Mouse (Mus musculus) neural tube, embryonic 14.5 days (tissue): Measurements from ENCODE around the gene Rap2a. TPM values are rescaled to one million over a fixed set of nuclear protein-coding genes. Genes with fewer than 3 reads are reported as not detected.

Experiments
- ATAC-seq: fragments of 200-750 bp; cut with Nextera tagmentation; 2 replicates; pipeline ENCODE4 v1.8.0; 2017; ENCODE audit warnings: low read depth, mild to moderate bottlenecking, moderate TSS enrichment, moderate library complexity
- H3K27ac ChIP-seq: fragments of 300-500 bp; sonication (generic); 2 replicates; pipeline ENCODE4 v1.5.1; 2014; ENCODE audit warnings: low read depth, mild to moderate bottlenecking, control low read depth, low read length, moderate library complexity, mixed read lengths
- H3K27me3 ChIP-seq: fragments of 300-500 bp; sonication (generic); 2 replicates; pipeline ENCODE4 v1.6.1; 2014; ENCODE audit warnings: low read length; ENCODE audit not compliant: control insufficient read depth, insufficient read depth
- H3K36me3 ChIP-seq: fragments of 300-500 bp; sonication (generic); 2 replicates; pipeline ENCODE4 v1.6.1; 2014; ENCODE audit warnings: low read length, mixed read lengths; ENCODE audit not compliant: control insufficient read depth, insufficient read depth
- H3K4me1 ChIP-seq: fragments of 300-500 bp; sonication (generic); 2 replicates; pipeline ENCODE4 v1.6.1; 2014; ENCODE audit warnings: low read length; ENCODE audit not compliant: control insufficient read depth, insufficient read depth
- H3K4me2 ChIP-seq: fragments of 300-500 bp; sonication (generic); 2 replicates; pipeline ENCODE4 v1.6.1; 2014; ENCODE audit warnings: mild to moderate bottlenecking, low read depth, low read length, control low read depth
- H3K4me3 ChIP-seq: fragments of 300-500 bp; sonication (generic); 2 replicates; pipeline ENCODE4 v1.5.1; 2014; ENCODE audit warnings: low read depth, low read length, control low read depth, mixed read lengths
- H3K9ac ChIP-seq: fragments of 300-500 bp; sonication (generic); replicated peaks from 2 replicates; pipeline ENCODE4 v1.6.1; 2014; ENCODE audit warnings: low read depth, mild to moderate bottlenecking, control low read depth, low read length, mixed read lengths
- H3K9me3 ChIP-seq: fragments of 300-500 bp; sonication (generic); 2 replicates; pipeline ENCODE4 v1.6.1; 2016; ENCODE audit warnings: low read length; ENCODE audit not compliant: control insufficient read depth
- WGBS: fragments of 180-500 bp; shearing (Covaris S2); extraction: QIAGEN DNeasy Blood & Tissue Kit; methylation state at CpG from one replicate; pipeline ENCODE4 v1.1.7; 2014; 5-methylcytosine and 5-hydroxymethylcytosine counted together
- polyA plus RNA-seq: library from polyadenylated mRNA; unstranded; fragments of >200 nt; fragmentation: Nextera tagmentation; extraction: Ambion mirVana; gene quantifications from 2 replicates; pipeline ENCODE4 v1.2.1, GENCODE M21; 2014

Rap2a gene
- polyA plus RNA-seq, 1 experiment from 2014 or later: 20.3 TPM

DNA sequence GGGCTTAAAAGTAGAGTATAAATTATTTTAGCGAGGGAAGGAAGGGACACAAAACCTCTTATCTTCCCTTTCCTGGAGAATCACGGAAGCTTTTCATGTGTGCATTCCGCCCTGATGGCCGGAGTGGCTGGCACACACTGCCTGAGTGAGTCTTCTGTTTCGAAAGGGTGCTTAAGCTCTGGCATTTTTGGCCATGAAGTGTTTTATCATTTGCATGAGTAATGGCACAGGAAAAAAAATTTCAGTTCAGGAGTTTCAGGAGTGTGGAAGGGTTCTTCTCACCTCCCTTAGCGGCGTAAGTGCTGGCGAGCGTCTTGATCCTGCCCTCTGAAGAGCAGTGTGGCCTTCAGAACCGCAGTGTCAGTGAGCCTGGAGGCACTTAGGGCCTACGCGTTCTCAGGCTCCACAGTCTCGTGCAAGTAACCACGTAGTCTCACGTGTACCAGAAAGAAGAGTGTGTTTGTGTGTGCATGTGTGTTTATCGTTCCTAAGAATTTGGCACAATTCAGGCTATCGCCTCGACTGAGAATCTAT lies 26.8 kb downstream of the Rap2a start:
- H3K9me3 ChIP-seq: no peaks in the 10 kb centered on the region
- H3K36me3 ChIP-seq: peaks cover 6% of the 10 kb centered on the region
- no peak overlapping the region for H3K4me3 ChIP-seq
- 95% methylated on average over 18 of the region's 18 CpGs for WGBS
- no peaks in the 10 kb centered on the region; the same call in 1 of the 2 replicates for H3K4me1 ChIP-seq
- no peak overlapping the region for H3K9ac ChIP-seq
- H3K27me3 ChIP-seq: no peaks in the 10 kb centered on the region
- no peak for ATAC-seq
- H3K27ac ChIP-seq: no peak overlapping the region
- H3K4me2 ChIP-seq: no peak overlapping the region

DNA sequence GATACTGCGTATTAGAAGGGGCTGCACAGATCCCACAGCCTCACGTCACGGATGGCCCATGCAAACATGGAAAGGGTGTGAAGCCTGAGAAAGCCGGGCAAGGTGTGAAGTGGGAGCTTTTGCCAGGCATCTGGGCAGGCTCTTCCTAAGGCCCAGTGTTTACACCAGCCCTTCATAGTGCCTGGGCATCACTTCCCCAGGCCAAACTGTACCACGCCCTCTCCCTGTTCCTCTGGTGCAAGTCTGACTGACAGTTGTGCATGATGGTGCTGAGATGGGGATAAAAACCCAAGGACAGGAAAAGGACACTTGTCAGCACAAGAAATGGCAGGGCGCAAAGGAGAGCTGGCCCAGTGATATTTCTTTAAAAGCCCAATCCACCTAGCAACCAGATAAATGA lies 27.7 kb downstream of the Rap2a start:
- Histone ChIP-seq H3K27ac (no peak overlapping the region), H3K4me3 (no peak overlapping the region), H3K4me1 (no peaks in the 10 kb centered on the region; the same call in 1 of the 2 replicates), H3K4me2 (no peak overlapping the region), H3K27me3 (no peaks in the 10 kb centered on the region), H3K36me3 (peaks cover 6% of the 10 kb centered on the region), H3K9ac (no peak overlapping the region), H3K9me3 (no peaks in the 10 kb centered on the region)
- WGBS: 94% methylated on average over 6 of the region's 6 CpGs
- no peak for ATAC-seq

DNA sequence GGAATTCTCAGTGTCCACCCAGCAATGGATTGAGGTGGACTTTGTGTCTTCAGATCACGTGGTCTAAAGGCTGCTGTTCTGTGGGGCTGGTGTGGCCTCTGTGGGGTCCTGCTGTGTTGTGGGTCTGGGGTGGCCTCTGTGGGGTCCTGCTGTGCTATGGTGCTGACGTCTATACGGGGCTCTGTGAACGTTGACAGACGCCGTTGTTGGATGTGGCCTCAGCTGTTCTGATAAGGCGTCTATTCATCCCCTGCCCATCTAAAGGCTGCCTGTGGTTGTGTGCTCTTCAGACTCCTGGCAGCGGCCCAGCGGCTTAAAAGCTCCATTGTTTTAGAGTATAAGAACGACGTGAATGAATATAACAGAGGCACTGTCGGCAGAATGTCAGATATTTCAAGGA lies 29.3 kb downstream of the Rap2a start:
- Histone ChIP-seq H3K9ac (no peak overlapping the region), H3K4me2 (no peak overlapping the region), H3K4me3 (no peak overlapping the region), H3K4me1 (no peaks in the 10 kb centered on the region; the same call in 1 of the 2 replicates), H3K36me3 (peaks cover 6% of the 10 kb centered on the region), H3K9me3 (no peaks in the 10 kb centered on the region), H3K27me3 (no peaks in the 10 kb centered on the region), H3K27ac (peak overlapping the region; percentile 34; the same call in 1 of the 2 replicates)
- 38% methylated on average over 12 of the region's 12 CpGs for WGBS
- ATAC-seq: peak; percentile 87

DNA sequence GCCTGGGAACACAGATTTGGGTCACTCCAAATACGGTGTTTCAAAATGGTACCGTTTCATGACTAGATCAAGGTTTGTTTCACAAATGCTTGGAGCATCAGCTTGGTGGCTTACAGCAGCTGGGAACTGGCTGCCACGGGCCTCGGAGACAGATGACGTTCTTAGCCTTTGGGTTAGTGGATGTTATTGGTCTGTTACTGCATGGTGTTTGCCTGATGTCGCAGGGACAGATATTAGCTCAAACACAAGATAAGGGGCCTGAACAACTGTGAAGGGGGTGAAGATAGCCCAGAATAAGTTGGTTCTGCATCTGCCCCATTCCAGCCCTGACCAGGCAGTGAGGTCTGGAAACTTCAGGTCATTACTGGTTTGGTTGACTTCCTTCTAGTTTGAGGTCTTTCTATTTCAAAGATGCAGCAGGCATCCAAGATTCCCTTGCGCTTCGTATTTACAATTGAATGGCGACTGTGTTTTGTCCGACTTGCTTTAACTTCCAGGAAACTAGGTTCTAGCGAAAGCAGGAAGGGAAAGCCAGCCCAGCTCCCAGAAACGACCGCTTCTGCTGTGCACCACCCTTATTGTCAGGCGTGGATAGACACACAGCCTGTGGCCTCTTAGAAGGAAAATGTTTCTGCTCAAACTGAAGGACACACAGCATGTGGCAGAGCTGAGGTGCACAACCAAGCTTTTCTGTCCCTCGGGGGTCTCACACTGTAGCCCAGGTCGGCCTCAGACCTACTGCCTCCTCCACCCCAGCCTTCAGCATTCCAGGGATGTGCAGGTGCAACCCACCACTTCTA lies 30.5 kb downstream of the Rap2a start:
- Histone ChIP-seq H3K4me2 (no peak overlapping the region), H3K4me3 (no peak overlapping the region), H3K27ac (no peak overlapping the region), H3K27me3 (no peaks in the 10 kb centered on the region), H3K36me3 (peaks cover 1% of the 10 kb centered on the region; the same call in 1 of the 2 replicates), H3K9me3 (no peaks in the 10 kb centered on the region), H3K9ac (no peak overlapping the region), H3K4me1 (no peaks in the 10 kb centered on the region; the same call in 1 of the 2 replicates)
- no peak for ATAC-seq
- WGBS: 91% methylated on average over 16 of the region's 16 CpGs

DNA sequence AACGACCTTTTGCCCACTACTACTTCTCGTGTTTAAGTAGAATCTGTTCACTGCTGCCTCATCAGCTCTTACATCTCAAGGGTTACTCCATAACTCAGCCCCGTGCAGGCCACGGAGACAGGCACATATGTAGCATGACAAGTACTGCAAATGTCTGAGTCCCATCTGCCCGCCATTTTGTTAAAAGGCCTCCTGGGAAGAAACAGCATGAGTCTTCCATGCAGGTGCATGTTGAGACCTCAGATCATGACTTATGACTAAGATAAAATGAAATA lies 31.1 kb downstream of the Rap2a start:
- ATAC-seq: no peak
- Histone ChIP-seq H3K27ac (no peak overlapping the region), H3K4me2 (no peak overlapping the region), H3K9ac (no peak overlapping the region), H3K9me3 (no peaks in the 10 kb centered on the region), H3K4me1 (no peaks in the 10 kb centered on the region; the same call in 1 of the 2 replicates), H3K4me3 (no peak overlapping the region), H3K27me3 (no peaks in the 10 kb centered on the region), H3K36me3 (no peaks in the 10 kb centered on the region)
- WGBS: 60% methylated on average over 5 of the region's 5 CpGs

GRCm38 (mm10) chr14:120511821-120512220 lies 33.6 kb downstream of the Rap2a start:
- H3K27ac ChIP-seq: no peak overlapping the region
- no peaks in the 10 kb centered on the region for H3K36me3 ChIP-seq
- H3K4me1 ChIP-seq: no peaks in the 10 kb centered on the region; the same call in 1 of the 2 replicates
- H3K4me3 ChIP-seq: no peak overlapping the region
- ATAC-seq: no peak
- no peaks in the 10 kb centered on the region for H3K9me3 ChIP-seq
- H3K27me3 ChIP-seq: no peaks in the 10 kb centered on the region
- no peak overlapping the region for H3K9ac ChIP-seq
- no peak overlapping the region for H3K4me2 ChIP-seq
- WGBS: 83% methylated on average over 5 of the region's 5 CpGs

DNA sequence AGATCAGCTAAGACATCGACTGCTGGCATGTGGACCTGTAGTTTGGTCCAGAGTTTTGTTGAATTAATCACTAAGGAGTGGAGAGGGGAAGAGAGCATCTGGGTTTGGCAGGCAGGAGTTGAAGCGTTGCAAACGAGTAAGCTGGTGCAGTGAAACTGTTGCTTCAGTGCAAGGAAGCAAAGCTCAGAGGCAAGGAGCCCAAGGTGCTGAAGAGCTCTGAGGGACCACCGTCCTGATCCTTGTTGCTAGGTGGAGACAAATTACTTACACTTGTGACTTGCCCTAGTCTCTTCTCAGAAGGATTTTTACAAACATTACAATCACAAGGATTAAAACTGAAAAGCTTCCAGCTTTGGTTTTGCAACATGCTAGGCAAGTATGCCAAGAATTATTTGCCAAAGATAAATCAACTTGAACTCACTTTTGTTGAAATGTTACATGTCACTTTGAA lies 36.6 kb downstream of the Rap2a start:
- Histone ChIP-seq H3K36me3 (no peaks in the 10 kb centered on the region), H3K27me3 (no peaks in the 10 kb centered on the region), H3K4me2 (no peak overlapping the region), H3K9me3 (no peaks in the 10 kb centered on the region), H3K4me1 (no peaks in the 10 kb centered on the region), H3K4me3 (no peak overlapping the region), H3K27ac (no peak overlapping the region), H3K9ac (no peak overlapping the region)
- 81% methylated on average over 4 of the region's 4 CpGs for WGBS
- ATAC-seq: no peak

DNA sequence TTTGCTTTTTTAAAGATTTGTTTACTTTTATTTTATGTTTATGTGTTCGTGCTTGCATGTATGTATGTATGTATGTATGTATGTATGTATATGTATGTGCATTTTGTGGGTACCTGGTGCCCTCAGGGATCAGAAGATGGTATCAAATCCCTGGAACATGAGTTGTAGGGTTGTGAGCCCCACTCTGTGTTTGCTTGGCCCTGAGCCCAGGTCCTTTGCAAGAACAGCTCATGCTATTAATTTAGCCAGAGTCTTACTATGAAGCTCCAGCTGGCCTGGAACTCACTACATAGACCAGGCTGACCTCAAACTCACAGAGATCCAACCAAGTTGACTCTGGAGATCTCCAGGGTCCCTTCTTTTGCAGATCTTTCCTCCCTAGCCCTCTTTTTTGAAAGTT lies 37.1 kb downstream of the Rap2a start:
- WGBS: 83% methylated on average over 1 of the region's 1 CpGs
- H3K27ac ChIP-seq: no peak overlapping the region
- H3K36me3 ChIP-seq: no peaks in the 10 kb centered on the region
- no peaks in the 10 kb centered on the region for H3K27me3 ChIP-seq
- H3K4me3 ChIP-seq: no peak overlapping the region
- H3K9ac ChIP-seq: no peak overlapping the region
- H3K4me2 ChIP-seq: no peak overlapping the region
- ATAC-seq: no peak
- no peaks in the 10 kb centered on the region for H3K4me1 ChIP-seq
- H3K9me3 ChIP-seq: no peaks in the 10 kb centered on the region

GRCm38 (mm10) chr14:120518706-120519105 lies 40.5 kb downstream of the Rap2a start:
- Histone ChIP-seq H3K4me3 (no peak overlapping the region), H3K36me3 (no peaks in the 10 kb centered on the region), H3K27ac (no peak overlapping the region), H3K4me1 (no peaks in the 10 kb centered on the region), H3K9ac (no peak overlapping the region), H3K9me3 (no peaks in the 10 kb centered on the region), H3K27me3 (no peaks in the 10 kb centered on the region), H3K4me2 (no peak overlapping the region)
- 88% methylated on average over 5 of the region's 5 CpGs for WGBS
- no peak for ATAC-seq
